In genomic region chr2:166870271-166870865, GRCm38 (mm10) we compare ENCODE assay signal across 19 mouse cellular contexts. TPM values are rescaled to one million over a fixed set of nuclear protein-coding genes. Genes with fewer than 3 reads are reported as not detected.
DNase-seq lines count a peak whose midpoint lies in the region; ATAC-seq and TF ChIP-seq lines count a peak whose summit lies in the region.
"Had no signal": no experiment of that assay in that cellular context is flagged by ENCODE, and none has a peak within 500 bp of the region (broad histone marks: within the 10 kb centered on the region; RNA-seq: fewer than 3 reads in every experiment).

No protein-coding gene starts in this region.

- H3K36me3 ChIP-seq in heart, embryonic 13.5 days, result peaks cover 100% of the 10 kb centered on the region
- H3K36me3 ChIP-seq in lung, postnatal 0 days (ENCODE audit: insufficient read depth, low read length), result peaks cover 54% of the 10 kb centered on the region

- no peak for TF ChIP-seq CTCF in lung, postnatal 0 days (IDR thresholded peaks at IDR 0.05)

- WGBS in heart, embryonic 13.5 days, result 89% methylated on average over 19 of the region's 20 CpGs
- 67% methylated on average over 19 of the region's 20 CpGs for WGBS in lung, postnatal 0 days

- 0 out of 2 replicates have a peak overlapping the region, but pooled peaks have one; percentile 10 for H3K9ac ChIP-seq in heart, embryonic 13.5 days
- no peak overlapping the region for H3K9ac ChIP-seq in lung, postnatal 0 days (replicated peaks; ENCODE audit: low read depth)
- H3K9ac ChIP-seq: embryonic facial prominence, embryonic 15.5 days; liver, embryonic 15.5 days; midbrain, embryonic 12.5 days had no signal

- ATAC-seq in heart, embryonic 13.5 days (ENCODE audit: extremely low read depth, insufficient number of reproducible peaks, low FRiP score, low TSS enrichment), result no peak
- ATAC-seq in lung, postnatal 0 days, result no peak
- ATAC-seq: hindbrain, embryonic 16.5 days had no signal

- no peak overlapping the region for H3K4me3 ChIP-seq in heart, embryonic 13.5 days
- no peak overlapping the region for H3K4me3 ChIP-seq in lung, postnatal 0 days (ENCODE audit: low read depth, low read length)
- H3K4me3 ChIP-seq: embryonic facial prominence, embryonic 15.5 days; liver, embryonic 15.5 days; midbrain, embryonic 12.5 days; myocyte had no signal

- H3K27me3 ChIP-seq in heart, embryonic 13.5 days (replicated peaks), result no peaks in the 10 kb centered on the region
- no peaks in the 10 kb centered on the region for H3K27me3 ChIP-seq in lung, postnatal 0 days (replicated peaks; ENCODE audit: insufficient read depth, low read length)
- H3K27me3 ChIP-seq: embryonic facial prominence, embryonic 15.5 days; liver, embryonic 15.5 days; midbrain, embryonic 12.5 days had no signal

- H3K27ac ChIP-seq in heart, embryonic 13.5 days (replicated peaks), result peak overlapping the region; percentile 45
- H3K27ac ChIP-seq in lung, postnatal 0 days (ENCODE audit: low read length), result no peak overlapping the region
- H3K27ac ChIP-seq: embryonic facial prominence, embryonic 15.5 days; liver, embryonic 15.5 days; midbrain, embryonic 12.5 days; stomach, postnatal 0 days had no signal

- no peak overlapping the region for H3K4me2 ChIP-seq in heart, embryonic 13.5 days
- no peak overlapping the region for H3K4me2 ChIP-seq in lung, postnatal 0 days (replicated peaks; ENCODE audit: low read depth, low read length)
- H3K4me2 ChIP-seq: embryonic facial prominence, embryonic 15.5 days; liver, embryonic 15.5 days; midbrain, embryonic 12.5 days had no signal

- DNase-seq in heart, adult 11 months, result no peak
- peak; percentile 13 for DNase-seq in lung, postnatal 0 days (ENCODE audit: low spot score)
- DNase-seq in lung, postnatal 36 days, result no peak
- peak; percentile 75 for DNase-seq in kidney, adult 9 months
- DNase-seq in yolk sac, embryonic 10.5 days (ENCODE audit: low spot score), result peak; percentile 66
- DNase-seq in spleen, postnatal 4 days (ENCODE audit: low spot score in 2 of 2), result no peak
- DNase-seq in right cerebral cortex, postnatal 36 days (ENCODE audit: low spot score in 2 of 2), result no peak
- DNase-seq: adrenal gland, adult 2 months; heart, postnatal 36 days; lung, postnatal 4 days; thymus, postnatal 14 days had no signal

- H3K4me1 ChIP-seq in heart, embryonic 13.5 days, result peaks cover 30% of the 10 kb centered on the region
- no peaks in the 10 kb centered on the region for H3K4me1 ChIP-seq in lung, postnatal 0 days (ENCODE audit: insufficient read depth, low read depth, low read length)
- H3K4me1 ChIP-seq: midbrain, embryonic 12.5 days had no signal

- no peak for TF ChIP-seq EP300 in lung, postnatal 0 days (IDR thresholded peaks at IDR 0.05)

- no peaks in the 10 kb centered on the region for H3K9me3 ChIP-seq in heart, embryonic 13.5 days
- no peaks in the 10 kb centered on the region for H3K9me3 ChIP-seq in lung, postnatal 0 days (ENCODE audit: low read length)
- H3K9me3 ChIP-seq: embryonic facial prominence, embryonic 15.5 days; G1E; liver, embryonic 15.5 days; midbrain, embryonic 12.5 days had no signal

RNA-seq across cellular contexts. Expression of gene Cse1l, which starts 35.5 kb away (rescaled TPM):
- polyA plus RNA-seq in heart, embryonic 13.5 days (2015; fragmentation: Nextera tagmentation; extraction: Ambion mirVana), result 87.6 and 88.7 TPM in 2 replicates
- 24.1 and 28.5 TPM in 2 replicates for polyA plus RNA-seq in lung, postnatal 0 days (2015; fragmentation: Nextera tagmentation; extraction: Ambion mirVana)

Comparison
In these comparisons a context has a peak if more than half of its experiments do, and no peak if none do; other contexts are left out.
1. DNase-seq: peak in lung, postnatal 0 days (single experiment), kidney, adult 9 months (single experiment) and yolk sac, embryonic 10.5 days (single experiment); none in heart, adult 11 months (single experiment), lung, postnatal 36 days (single experiment), spleen, postnatal 4 days (0 of 2) and right cerebral cortex, postnatal 36 days (0 of 2).